Mouse (Mus musculus) E14TG2a.4 (cell line): ENCODE data around the gene Mical3.

ENCODE experiments used
- CTCF ChIP-seq: conservative IDR thresholded peaks from 2 replicates; pipeline ENCODE4 v1.5.1; 2014; ENCODE audit warnings: low read length
- NANOG ChIP-seq: IDR thresholded peaks from 2 replicates; pipeline ENCODE4 v1.6.1; 2014; ENCODE audit warnings: borderline replicate concordance, low read length, mixed read lengths
- POU5F1 ChIP-seq: IDR thresholded peaks from 2 replicates; pipeline ENCODE4 v1.6.1; 2014; ENCODE audit warnings: low read length, borderline replicate concordance

DNA sequence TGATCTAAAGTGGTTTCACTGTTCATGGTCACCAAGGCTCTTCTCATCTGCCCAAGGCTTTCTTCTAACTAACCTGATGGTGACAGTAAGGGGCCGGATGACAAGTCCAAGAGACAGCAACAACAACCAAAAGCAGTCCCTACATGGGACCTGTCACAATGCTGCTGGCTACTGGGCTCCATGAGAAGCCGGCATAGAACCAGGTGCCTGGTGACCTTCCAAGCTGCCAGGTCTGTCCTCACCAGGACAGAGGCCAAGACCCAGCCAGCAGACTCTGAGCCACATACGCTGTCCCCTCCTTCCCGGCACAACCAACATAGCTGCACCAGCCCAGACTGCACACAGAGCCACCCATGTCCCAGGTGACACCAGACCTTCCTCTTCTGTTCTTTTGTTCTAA lies 112.7 kb downstream of the Mical3 start:
- TF ChIP-seq CTCF (no peak), NANOG (no peak), POU5F1 (no peak)
